Mouse (Mus musculus) spleen, adult 2 months (tissue): ENCODE results near the gene Lrrc29. TPM values are rescaled to one million over a fixed set of nuclear protein-coding genes. Genes with fewer than 3 reads are reported as not detected.

Source experiments
- DNase-seq, 2 experiments: peaks; one replicate each; pipeline versions ENCODE4 v3.0.0 to v3.0.0-alpha.2; 2012 to 2021; ENCODE audit warnings: low spot score in 2 of 2, low read depth in 1 of 2
- H3K27ac ChIP-seq: fragments of 200-500 bp; 2 replicates; pipeline ENCODE4 v1.5.1; 2012; ENCODE audit warnings: low read length, inconsistent platforms; ENCODE audit not compliant: insufficient read depth
- H3K27me3 ChIP-seq: fragments of 200-500 bp; 2 replicates; pipeline ENCODE4 v1.6.1; 2012; ENCODE audit warnings: mild to moderate bottlenecking, moderate library complexity, low read length, inconsistent platforms; ENCODE audit not compliant: control insufficient read depth, insufficient read depth
- H3K36me3 ChIP-seq: fragments of 200-500 bp; 2 replicates; pipeline ENCODE4 v1.6.1; 2012; ENCODE audit warnings: mild to moderate bottlenecking, low read length, inconsistent platforms; ENCODE audit not compliant: control insufficient read depth, insufficient read depth
- H3K4me1 ChIP-seq: fragments of 200-500 bp; 2 replicates; pipeline ENCODE4 v1.6.1; 2011; ENCODE audit warnings: inconsistent platforms; ENCODE audit not compliant: control insufficient read depth, insufficient read depth, insufficient read length
- H3K4me3 ChIP-seq: fragments of 200-500 bp; 2 replicates; pipeline ENCODE4 v1.5.1; 2011; ENCODE audit warnings: mild to moderate bottlenecking, inconsistent platforms; ENCODE audit not compliant: insufficient read depth, insufficient read length; ENCODE audit errors: extremely low read depth
- CTCF ChIP-seq: fragments of 200-500 bp; IDR thresholded peaks from 2 replicates; pipeline ENCODE4 v1.5.1; 2011; ENCODE audit warnings: mild to moderate bottlenecking, inconsistent platforms; ENCODE audit not compliant: insufficient read depth, insufficient read length, insufficient replicate concordance; ENCODE audit errors: extremely low read depth
- POLR2A ChIP-seq: fragments of 200-500 bp; IDR thresholded peaks from 2 replicates; pipeline ENCODE4 v1.6.1; 2011; ENCODE audit warnings: low read depth, low read length, inconsistent platforms
- WGBS: fragments of 180-500 bp; shearing (Covaris S2); methylation state at CpG from one replicate; pipeline ENCODE4 v1.1.7; 2018; 5-methylcytosine and 5-hydroxymethylcytosine counted together
- polyA plus RNA-seq: library from polyadenylated mRNA; depleted of rRNA; stranded (reverse); fragments of >200 nt; gene quantifications from 2 replicates; pipeline ENCODE4 v1.2.3, GENCODE M21; 2012

The Lrrc29 gene
- polyA plus RNA-seq, 1 experiment, result 9.2 TPM

- H3K4me3 ChIP-seq, result no peak overlapping the region
- TF ChIP-seq CTCF, result no peak
- TF ChIP-seq POLR2A, result no peak
- no peak for DNase-seq
- 39% methylated on average over 7 of the region's 7 CpGs for WGBS
- peaks cover 11% of the 10 kb centered on the region for H3K4me1 ChIP-seq
- peak overlapping the region; percentile 55 for H3K27ac ChIP-seq
- H3K36me3 ChIP-seq, result no peaks in the 10 kb centered on the region
- H3K27me3 ChIP-seq, result peaks cover 5% of the 10 kb centered on the region
These were observed 19.2 kb upstream of the Lrrc29 start for GRCm38 (mm10) chr8:105345061-105345975.

- H3K4me3 ChIP-seq, result no peak overlapping the region
- peaks cover 4% of the 10 kb centered on the region for H3K27me3 ChIP-seq
- H3K36me3 ChIP-seq, result no peaks in the 10 kb centered on the region
- 72% methylated on average over 8 of the region's 8 CpGs for WGBS
- TF ChIP-seq POLR2A (no peak), CTCF (no peak)
- H3K4me1 ChIP-seq, result peaks cover 9% of the 10 kb centered on the region
- DNase-seq, result no peak
- peak overlapping the region; percentile 23; the same call in 1 of the 2 replicates for H3K27ac ChIP-seq
These were observed 17.9 kb upstream of the Lrrc29 start for GRCm38 (mm10) chr8:105343791-105344574.

GRCm38 (mm10) chr8:105342768-105343167 lies 16.7 kb upstream of the Lrrc29 start:
- DNase-seq, result no peak
- Histone ChIP-seq H3K27ac (no peak overlapping the region), H3K36me3 (peaks cover 4% of the 10 kb centered on the region; the same call in 1 of the 2 replicates), H3K27me3 (no peaks in the 10 kb centered on the region), H3K4me3 (no peak overlapping the region), H3K4me1 (peaks cover 6% of the 10 kb centered on the region; the same call in 1 of the 2 replicates)
- WGBS, result 89% methylated on average over 4 of the region's 4 CpGs
- TF ChIP-seq CTCF (no peak), POLR2A (no peak)

GRCm38 (mm10) chr8:105341399-105341798 lies 15.3 kb upstream of the Lrrc29 start:
- TF ChIP-seq POLR2A (no peak), CTCF (no peak)
- Histone ChIP-seq H3K27ac (no peak overlapping the region), H3K27me3 (no peaks in the 10 kb centered on the region), H3K4me1 (peaks cover 6% of the 10 kb centered on the region; the same call in 1 of the 2 replicates), H3K4me3 (no peak overlapping the region), H3K36me3 (peaks cover 15% of the 10 kb centered on the region)
- 85% methylated on average over 8 of the region's 8 CpGs for WGBS
- DNase-seq, result no peak

- Histone ChIP-seq H3K36me3 (peaks cover 28% of the 10 kb centered on the region), H3K4me1 (peaks cover 6% of the 10 kb centered on the region; the same call in 1 of the 2 replicates), H3K27ac (0 out of 2 replicates have a peak overlapping the region, but pooled peaks have one; percentile 19), H3K27me3 (no peaks in the 10 kb centered on the region), H3K4me3 (no peak overlapping the region)
- TF ChIP-seq POLR2A (no peak), CTCF (no peak)
- WGBS, result 73% methylated on average over 6 of the region's 6 CpGs
- DNase-seq, result no peak
These were observed 14.0 kb upstream of the Lrrc29 start for GRCm38 (mm10) chr8:105339886-105340635.

GRCm38 (mm10) chr8:105338992-105339391 lies 12.9 kb upstream of the Lrrc29 start:
- H3K27me3 ChIP-seq, result no peaks in the 10 kb centered on the region
- WGBS, result 19% methylated on average over 4 of the region's 4 CpGs
- no peak for DNase-seq
- H3K36me3 ChIP-seq, result peaks cover 32% of the 10 kb centered on the region
- H3K4me3 ChIP-seq, result no peak overlapping the region
- peaks cover 3% of the 10 kb centered on the region; the same call in 1 of the 2 replicates for H3K4me1 ChIP-seq
- H3K27ac ChIP-seq, result no peak overlapping the region
- TF ChIP-seq CTCF (no peak), POLR2A (no peak)
